Mouse (Mus musculus): Measurements from ENCODE around the gene Rpl21.

Gene Rpl21

GRCm38 (mm10) chr5:146833673-146834201 lies 1.0 kb downstream of the Rpl21 start:
- DNase-seq (ENCODE audit: low spot score in 2 of 2): no peak

GRCm38 (mm10) chr5:146834959-146835358 lies 2.3 kb downstream of the Rpl21 start:
- DNase-seq (ENCODE audit: low spot score in 2 of 2): no peak

DNA sequence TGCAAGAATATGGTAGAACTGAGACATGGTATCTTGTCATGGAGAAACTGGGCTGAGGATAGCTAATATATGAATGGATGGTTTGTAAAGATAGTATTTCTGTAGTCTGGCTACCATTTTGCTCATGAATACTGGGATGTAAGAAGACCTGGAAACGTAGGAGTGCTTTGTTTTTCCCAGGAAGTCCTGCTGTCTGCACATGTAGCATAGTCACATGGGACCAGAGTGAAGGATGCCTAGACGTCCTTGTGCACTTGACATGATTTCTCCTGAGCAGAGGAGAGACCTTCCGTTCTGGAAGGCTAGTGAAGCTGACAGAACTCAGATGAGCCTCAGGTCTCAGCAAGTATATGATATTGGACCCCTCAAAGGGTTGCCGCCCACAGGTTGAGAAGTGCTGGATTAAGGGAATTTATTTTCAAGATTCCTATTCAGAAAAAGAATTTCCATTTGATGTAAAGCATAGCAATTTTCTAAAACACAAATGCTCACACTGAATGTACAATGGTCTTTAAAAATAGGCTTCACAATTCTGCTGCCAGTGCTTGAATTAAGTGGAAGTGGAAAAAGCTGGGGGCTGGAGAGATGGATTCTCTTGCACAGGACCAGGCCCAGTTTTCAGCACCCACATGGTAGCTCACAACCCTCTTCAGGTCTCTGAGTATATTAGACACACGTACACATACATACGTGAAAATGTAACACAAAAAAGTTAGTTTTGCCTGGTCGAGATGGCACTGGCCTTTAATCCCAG lies 5.5 kb downstream of the Rpl21 start:
- no peak for DNase-seq (ENCODE audit: low spot score in 2 of 2)

DNA sequence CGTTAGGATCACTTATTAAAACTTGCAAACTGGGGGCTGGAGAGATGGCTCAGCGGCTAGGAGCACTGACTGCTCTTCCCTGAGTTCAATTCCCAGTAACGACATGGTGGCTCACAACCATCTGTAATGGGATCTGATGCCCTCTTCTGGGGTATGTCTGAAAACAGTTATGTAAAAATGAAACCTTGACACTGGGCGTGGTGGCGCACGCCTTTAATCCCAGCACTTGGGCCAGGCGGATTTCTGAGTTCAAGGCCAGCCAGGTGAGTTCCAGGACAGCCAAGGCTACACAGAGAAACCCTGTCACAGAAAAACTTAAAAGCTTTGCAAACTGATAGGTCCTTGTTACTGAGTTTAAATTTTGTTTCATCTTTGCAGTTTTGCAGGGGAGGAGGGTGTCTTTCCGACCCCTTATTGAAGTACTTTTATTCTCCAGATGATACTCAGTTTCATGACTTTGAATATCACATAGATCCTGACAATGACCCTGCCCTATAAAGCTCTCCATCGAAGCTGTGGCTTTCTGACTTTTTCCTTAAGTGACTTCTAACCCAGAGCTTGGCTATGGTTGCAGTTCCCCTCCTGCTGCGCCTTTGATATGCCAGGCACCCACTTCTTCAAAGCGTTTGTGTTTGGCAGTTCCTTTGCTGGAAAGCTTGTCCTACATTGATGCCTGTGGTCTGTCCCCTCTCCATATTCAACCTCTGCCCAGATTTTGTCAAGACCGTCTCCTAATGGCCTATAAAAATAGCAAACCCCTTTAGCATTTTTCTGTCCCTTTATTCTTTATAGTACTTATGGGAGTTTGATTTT lies 6.4 kb downstream of the Rpl21 start:
- no peak for DNase-seq (ENCODE audit: low spot score in 2 of 2)

DNA sequence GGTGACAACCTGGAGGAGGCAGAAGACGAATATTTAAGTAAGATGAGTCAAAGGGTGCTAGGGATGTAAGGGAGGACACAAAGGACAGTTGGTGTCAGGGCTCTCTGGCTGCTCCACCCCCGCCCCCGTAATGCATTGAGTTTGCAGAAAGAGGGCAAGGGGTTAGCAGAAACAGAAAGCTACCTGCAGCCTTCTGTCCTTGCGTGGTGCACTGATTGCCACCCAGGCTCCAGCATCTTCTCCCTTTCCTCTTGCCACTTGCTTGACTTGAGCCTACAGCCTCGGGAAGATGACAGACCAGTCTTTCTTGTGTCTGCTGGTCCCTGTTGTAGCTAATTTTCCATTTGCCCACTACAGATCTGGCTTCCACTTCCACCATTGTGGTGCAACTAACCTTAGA lies 7.1 kb downstream of the Rpl21 start:
- DNase-seq (ENCODE audit: low spot score in 2 of 2): no peak

- no peak for DNase-seq (ENCODE audit: low spot score in 2 of 2)
Observed at GRCm38 (mm10) chr5:146840422-146840821, 7.7 kb downstream of the Rpl21 start.

GRCm38 (mm10) chr5:146841301-146841700 lies 8.6 kb downstream of the Rpl21 start:
- no peak for DNase-seq (ENCODE audit: low spot score in 2 of 2)

DNA sequence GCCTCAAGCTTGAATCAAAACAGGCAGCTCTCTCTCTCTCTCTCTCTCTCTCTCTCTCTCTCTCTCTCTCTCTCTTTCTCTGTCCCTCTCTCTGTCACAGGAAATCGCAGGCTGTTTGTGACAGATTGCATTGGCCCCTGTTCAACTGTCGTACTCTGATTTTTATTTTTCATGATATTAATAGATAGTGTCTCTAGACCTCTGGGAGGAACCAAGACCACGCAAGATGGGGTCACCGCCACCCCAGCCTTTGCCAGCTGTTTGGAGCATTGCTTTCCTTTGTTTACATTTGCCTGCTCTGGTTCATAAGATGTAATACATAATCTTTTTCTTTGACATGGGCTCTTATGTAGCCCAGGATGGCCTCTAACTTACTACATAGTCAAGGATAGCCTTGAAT lies 9.3 kb downstream of the Rpl21 start:
- DNase-seq (ENCODE audit: low spot score in 2 of 2): no peak

- DNase-seq (ENCODE audit: low spot score in 2 of 2): no peak
Observed at GRCm38 (mm10) chr5:146844301-146844941, 11.7 kb downstream of the Rpl21 start.

DNA sequence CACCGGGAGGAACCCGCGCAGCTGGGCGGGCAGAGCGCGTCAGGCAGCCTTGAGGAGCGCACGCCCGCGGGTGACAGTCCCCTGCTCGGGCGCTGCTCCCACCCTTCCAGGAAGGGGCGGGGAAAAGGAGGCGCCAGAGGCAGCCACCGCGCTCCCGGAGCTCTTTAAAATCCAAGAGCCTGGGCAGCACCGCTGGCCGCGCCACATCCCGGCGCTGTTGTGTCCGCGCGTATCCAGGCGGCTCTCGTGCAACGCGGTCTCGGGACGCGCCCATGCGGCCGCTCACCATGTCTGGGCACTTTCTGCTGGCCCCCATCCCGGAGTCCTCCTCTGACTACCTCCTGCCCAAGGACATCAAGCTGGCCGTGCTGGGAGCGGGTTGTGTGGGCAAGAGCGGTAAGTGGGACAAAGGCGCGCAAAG lies 12.3 kb downstream of the Rpl21 start, which contains the start of gene Rasl11a:
TSS of gene Rasl11a (plus strand) at position 127 of the 421 bp plus-strand sequence.
- DNase-seq (ENCODE audit: low spot score in 2 of 2): peak; percentile 51 to 74

DNA sequence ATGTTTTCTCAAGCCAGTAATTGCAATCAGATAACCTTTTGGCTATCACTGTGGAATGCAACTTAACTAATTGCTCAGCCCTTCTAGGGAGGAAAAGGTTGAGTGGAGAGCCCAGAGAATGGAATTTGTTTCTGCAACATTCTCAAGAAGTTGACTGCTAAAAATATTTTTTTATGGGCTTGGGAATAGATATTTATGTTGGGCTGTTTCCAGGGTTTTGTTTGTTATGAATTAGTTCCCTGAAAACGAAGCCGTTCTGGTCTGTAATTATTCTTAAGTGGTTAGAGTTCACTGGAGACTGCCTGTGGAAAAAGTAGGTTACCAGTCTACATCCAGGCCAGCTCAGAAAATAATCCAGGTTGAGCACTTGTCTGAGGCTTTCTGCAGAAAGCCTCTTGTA lies 13.8 kb downstream of the Rpl21 start:
- no peak for DNase-seq (ENCODE audit: low spot score in 2 of 2)

GRCm38 (mm10) chr5:146848936-146849582 lies 16.4 kb downstream of the Rpl21 start:
- DNase-seq (ENCODE audit: low spot score in 2 of 2): no peak

DNA sequence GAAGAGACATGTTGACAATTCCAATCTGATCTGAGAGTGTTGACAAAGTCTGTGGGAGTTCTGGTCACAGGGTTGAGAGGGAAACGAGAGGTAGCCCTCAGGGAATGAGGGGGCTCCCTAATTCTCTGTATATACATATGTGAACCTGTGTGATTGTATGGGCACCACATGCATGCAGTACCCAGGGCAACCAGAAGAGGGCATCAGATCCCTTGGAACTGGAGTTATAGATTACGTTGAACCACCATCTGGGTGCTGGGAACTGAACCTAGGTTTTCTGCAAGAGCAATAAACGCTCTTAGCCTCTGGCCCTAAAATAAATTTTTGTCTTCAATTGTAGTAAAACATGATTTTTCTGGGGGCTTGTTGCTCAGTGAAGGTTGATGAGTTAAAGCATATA lies 23.4 kb downstream of the Rpl21 start:
- no peak for DNase-seq (ENCODE audit: low spot score in 2 of 2)

DNA sequence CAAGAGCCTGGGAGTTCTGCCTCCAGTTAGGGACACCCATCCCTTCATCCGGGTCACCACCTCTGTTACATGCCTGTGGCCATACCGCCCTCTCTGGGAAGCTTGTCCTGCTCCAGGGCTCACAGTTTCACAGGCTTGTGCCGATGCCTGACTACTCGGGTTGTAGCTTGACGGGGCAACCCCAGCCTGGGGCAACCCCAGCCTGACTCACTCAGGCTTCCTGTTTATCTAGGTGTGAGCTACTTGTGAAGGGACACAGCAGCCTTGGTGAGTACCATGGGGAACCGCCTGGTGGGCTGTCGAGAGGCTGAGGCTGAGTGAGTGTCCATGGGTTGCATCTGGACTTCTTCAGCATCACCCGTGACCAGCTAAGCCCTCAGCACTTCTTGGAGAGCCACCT lies 24.9 kb downstream of the Rpl21 start:
- DNase-seq (ENCODE audit: low spot score in 2 of 2): no peak

DNA sequence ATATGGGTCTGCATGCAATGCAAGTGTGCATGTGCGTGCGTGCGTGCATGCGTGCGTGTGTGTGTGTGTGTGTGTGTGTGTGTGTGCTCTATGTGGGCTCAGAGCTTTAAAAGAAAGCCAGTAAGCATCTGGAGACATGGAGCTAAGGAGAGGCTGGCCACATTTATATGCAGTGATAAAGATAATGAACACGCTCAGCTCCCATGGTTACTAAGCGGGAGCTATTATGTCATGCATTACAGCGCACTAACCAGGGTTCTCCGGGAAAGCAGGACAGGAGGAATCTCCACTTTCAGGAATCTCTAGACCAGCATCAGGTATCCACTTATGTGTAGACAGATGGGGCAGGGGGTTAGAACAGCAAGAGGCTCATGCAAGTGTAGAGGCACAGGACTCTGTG lies 26.1 kb downstream of the Rpl21 start:
- DNase-seq (ENCODE audit: low spot score in 2 of 2): no peak

DNA sequence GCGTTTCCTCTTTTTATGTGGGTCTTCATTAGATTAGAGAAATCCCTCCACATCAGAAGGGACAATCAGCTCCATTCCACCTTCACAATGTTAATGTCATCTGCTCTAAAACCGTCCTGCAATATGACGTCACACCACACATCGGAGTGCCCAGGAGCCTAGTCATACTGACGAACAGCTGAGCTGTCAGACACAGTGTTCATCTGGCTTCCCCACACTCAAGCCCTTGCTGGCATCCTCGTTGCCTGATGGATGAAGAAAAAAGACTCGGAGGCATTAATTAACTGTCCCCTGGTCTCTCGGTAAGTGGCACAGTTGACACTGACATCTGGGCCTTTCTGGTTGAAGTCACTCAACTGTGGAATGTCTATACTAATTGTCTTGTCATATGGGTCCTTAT lies 26.6 kb downstream of the Rpl21 start:
- no peak for DNase-seq (ENCODE audit: low spot score in 2 of 2)

DNA sequence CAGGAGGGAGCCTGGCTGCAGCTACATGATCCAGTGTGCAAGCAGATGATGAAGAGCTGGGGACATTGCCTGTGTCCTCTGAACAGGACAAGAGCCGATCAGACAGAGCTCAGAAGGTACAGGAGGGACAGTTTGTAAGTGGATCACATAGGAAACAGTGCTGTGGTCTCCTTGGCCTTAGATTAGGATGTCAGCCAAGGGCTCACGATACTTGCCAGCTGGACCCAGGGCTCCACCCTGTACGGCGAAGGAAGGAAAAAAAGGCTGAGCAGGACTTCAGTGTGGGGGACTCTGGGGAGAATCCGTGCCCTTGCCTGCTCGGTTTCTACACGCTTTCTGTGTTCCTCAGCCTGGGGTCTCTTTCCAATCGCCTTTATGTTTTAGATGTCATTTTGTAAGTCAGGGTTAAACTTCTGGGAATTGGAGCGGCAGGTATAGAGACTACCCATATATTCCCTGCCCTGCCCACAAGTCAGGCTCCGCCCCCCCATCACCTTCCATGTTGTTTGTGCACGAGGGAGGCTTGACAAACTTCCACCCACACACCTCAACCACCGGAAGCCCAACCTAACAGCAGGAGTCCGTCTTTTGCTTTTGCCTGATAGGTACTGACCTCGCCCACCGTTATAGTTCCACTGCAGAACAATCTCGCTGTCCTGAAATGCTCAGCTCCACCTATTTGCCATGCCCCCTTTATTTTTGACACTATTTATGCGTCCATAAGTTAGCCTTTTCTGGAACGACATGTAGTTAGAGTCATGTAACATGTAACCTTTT lies 27.7 kb downstream of the Rpl21 start:
- DNase-seq (ENCODE audit: low spot score in 2 of 2): no peak

DNA sequence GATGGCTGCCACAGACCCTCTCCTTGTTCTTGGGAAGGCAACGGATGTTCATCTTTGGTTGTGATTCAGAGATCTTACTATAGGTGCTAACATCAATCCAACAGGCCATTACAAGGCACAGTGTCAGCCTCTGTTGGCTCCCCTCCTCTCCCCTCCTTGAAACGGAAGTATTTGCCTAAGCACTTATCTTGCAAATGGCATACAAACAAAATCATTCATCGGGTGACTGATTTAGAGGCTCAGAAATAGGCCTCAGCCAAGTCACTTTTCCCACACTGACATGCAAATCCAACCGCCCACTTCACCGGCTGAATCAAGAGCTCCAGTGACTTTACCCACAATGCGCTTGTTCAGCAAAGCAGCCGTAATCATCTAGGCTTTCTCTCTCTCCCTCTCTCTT lies 28.9 kb downstream of the Rpl21 start:
- no peak for DNase-seq (ENCODE audit: low spot score in 2 of 2)

GRCm38 (mm10) chr5:146865511-146865910 lies 32.8 kb downstream of the Rpl21 start:
- no peak for DNase-seq (ENCODE audit: low spot score in 2 of 2)

- no peak for DNase-seq (ENCODE audit: low spot score in 2 of 2)
Observed at GRCm38 (mm10) chr5:146866277-146866676, 33.6 kb downstream of the Rpl21 start.

Measured in urinary bladder, adult 18-20 months (tissue).